Mouse (Mus musculus): ENCODE data around the gene Olfr1360.

The Olfr1360 gene

DNA sequence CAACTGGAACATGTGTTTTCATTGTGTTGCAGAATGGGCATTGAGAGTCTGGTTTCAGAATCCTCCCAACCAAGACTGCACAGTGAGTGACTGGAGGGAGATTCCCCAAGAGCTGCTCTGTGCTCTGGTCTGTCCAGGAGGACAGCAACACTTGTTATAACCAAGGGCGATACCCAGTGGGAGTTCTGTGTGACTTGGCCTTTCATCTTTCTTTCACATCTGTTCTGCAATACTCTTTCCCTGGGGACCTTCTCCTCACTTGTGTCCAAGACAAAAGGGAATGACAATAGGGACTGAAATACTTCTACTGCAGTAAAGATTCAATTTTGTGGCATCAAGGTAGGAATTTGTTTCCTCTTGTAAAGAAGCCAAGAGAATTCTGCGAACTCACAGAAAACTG lies 34.8 kb downstream of the Olfr1360 start, which contains the start of gene Olfr11:
TSS of gene Olfr11 (minus strand) at position 101 of the 400 bp plus-strand sequence.
- DNase-seq, result no peak
